Mouse (Mus musculus) CH12.LX (cell line): ENCODE measurements around the gene Nbea. TPM values are rescaled to one million over a fixed set of nuclear protein-coding genes. Genes with fewer than 3 reads are reported as not detected.

Source experiments
- DNase-seq: peaks from one replicate; pipeline ENCODE4 v3.0.0-alpha.2; 2013; ENCODE audit errors: extremely low read depth
- H3K27ac ChIP-seq: 2 replicates; pipeline ENCODE4 v1.5.1; 2012; ENCODE audit warnings: low read depth, mild to moderate bottlenecking, control low read depth, moderate library complexity; ENCODE audit not compliant: insufficient read depth
- H3K27me3 ChIP-seq: replicated peaks from 2 replicates; pipeline ENCODE3; 2012; ENCODE audit warnings: inconsistent platforms
- H3K36me3 ChIP-seq, 2 experiments: replicated peaks in 1 of 2; 2 replicates each; pipeline versions ENCODE3 to v1.6.1; 2012; ENCODE audit warnings: inconsistent platforms in 1 of 2, low read length in 1 of 2, mild to moderate bottlenecking in 1 of 2, mixed read lengths in 1 of 2, moderate library complexity in 1 of 2; ENCODE audit not compliant: control insufficient read depth in 1 of 2, insufficient read depth in 1 of 2
- H3K4me1 ChIP-seq, 2 experiments: 2 replicates each; pipeline ENCODE4 v1.6.1; 2012; ENCODE audit warnings: inconsistent platforms in 1 of 2, moderate library complexity in 1 of 2; ENCODE audit not compliant: insufficient read depth in 2 of 2, control insufficient read depth in 1 of 2
- H3K4me2 ChIP-seq: 2 replicates; pipeline ENCODE4 v1.6.1; 2012; ENCODE audit warnings: low read depth, mild to moderate bottlenecking, control low read depth; ENCODE audit not compliant: poor library complexity, insufficient read depth, severe bottlenecking
- H3K4me3 ChIP-seq, 3 experiments: fragments of 150-350 bp in 1 of 3; sonication (generic) in 1 of 3; replicated peaks in 1 of 3; 2 replicates each; pipeline versions ENCODE3 to v1.5.1; 2011 to 2012; ENCODE audit warnings: low read depth in 2 of 3, low read length in 2 of 3, mild to moderate bottlenecking in 2 of 3, moderate library complexity in 2 of 3, control low read depth in 1 of 3, improper control_type of control experiment in 1 of 3, inconsistent platforms in 1 of 3, mixed read lengths in 1 of 3; ENCODE audit not compliant: poor library complexity in 1 of 3
- H3K79me2 ChIP-seq: replicated peaks from 2 replicates; pipeline ENCODE4 v1.6.1; 2012; ENCODE audit warnings: mild to moderate bottlenecking, moderate library complexity; ENCODE audit not compliant: control insufficient read depth, poor library complexity, insufficient read depth, severe bottlenecking; ENCODE audit errors: extremely low read depth
- H3K9ac ChIP-seq: 2 replicates; pipeline ENCODE4 v1.6.1; 2012; ENCODE audit warnings: low read depth, mild to moderate bottlenecking, control low read depth, moderate library complexity; ENCODE audit not compliant: insufficient read depth
- H3K9me3 ChIP-seq: replicated peaks from 2 replicates; pipeline ENCODE3; 2012; ENCODE audit warnings: low read length, inconsistent platforms, mixed read lengths
- CHD1 ChIP-seq: IDR thresholded peaks from 2 replicates; pipeline ENCODE4 v1.6.1; 2012; ENCODE audit warnings: low read depth, low read length, improper control_type of control experiment, inconsistent platforms
- E2F4 ChIP-seq: IDR thresholded peaks from 2 replicates; pipeline ENCODE4 v1.6.1; 2011; ENCODE audit warnings: low read depth, low read length, improper control_type of control experiment; ENCODE audit not compliant: insufficient replicate concordance
- EP300 ChIP-seq: IDR thresholded peaks from 2 replicates; pipeline ENCODE4 v1.6.1; 2011; ENCODE audit warnings: low read length, improper control_type of control experiment
- ETS1 ChIP-seq: conservative IDR thresholded peaks from 2 replicates; pipeline ENCODE4 v1.6.1; 2012; ENCODE audit warnings: low read depth, mild to moderate bottlenecking, inconsistent platforms, low read length, improper control_type of control experiment, moderate library complexity
- HCFC1 ChIP-seq: IDR thresholded peaks from 2 replicates; pipeline ENCODE4 v1.6.1; 2012; ENCODE audit warnings: low read depth, mild to moderate bottlenecking, inconsistent platforms, low read length, improper control_type of control experiment
- IRF4 ChIP-seq: IDR thresholded peaks from 2 replicates; pipeline ENCODE4 v1.6.1; 2014; ENCODE audit warnings: low read depth, mild to moderate bottlenecking, inconsistent platforms, low read length, improper control_type of control experiment
- JUN ChIP-seq: IDR thresholded peaks from 2 replicates; pipeline ENCODE4 v1.6.1; 2011; ENCODE audit warnings: low read depth, mild to moderate bottlenecking, low read length, improper control_type of control experiment, moderate library complexity; ENCODE audit not compliant: insufficient read depth
- MAX ChIP-seq: IDR thresholded peaks from 2 replicates; pipeline ENCODE4 v1.6.1; 2011; ENCODE audit warnings: low read length, improper control_type of control experiment
- MAZ ChIP-seq: IDR thresholded peaks from 2 replicates; pipeline ENCODE4 v1.6.1; 2012; ENCODE audit warnings: low read depth, mild to moderate bottlenecking, inconsistent platforms, low read length, improper control_type of control experiment, moderate library complexity
- MEF2A ChIP-seq: IDR thresholded peaks from 2 replicates; pipeline ENCODE4 v1.6.1; 2014; ENCODE audit warnings: low read depth, mild to moderate bottlenecking, inconsistent platforms, low read length, improper control_type of control experiment, borderline replicate concordance
- MYC ChIP-seq: IDR thresholded peaks from 2 replicates; pipeline ENCODE4 v1.6.1; 2011; ENCODE audit warnings: low read depth, mild to moderate bottlenecking, improper control_type of control experiment, low read length
- NELFE ChIP-seq: IDR thresholded peaks from 2 replicates; pipeline ENCODE4 v1.6.1; 2011; ENCODE audit warnings: low read depth, low read length, improper control_type of control experiment
- POLR2A ChIP-seq: IDR thresholded peaks from 2 replicates; pipeline ENCODE4 v1.6.1; 2011; ENCODE audit warnings: low read depth, mild to moderate bottlenecking, improper control_type of control experiment, low read length
- POLR2AphosphoS2 ChIP-seq: IDR thresholded peaks from 2 replicates; pipeline ENCODE4 v1.6.1; 2011; ENCODE audit warnings: low read depth, low read length, improper control_type of control experiment
- RCOR1 ChIP-seq: conservative IDR thresholded peaks from 2 replicates; pipeline ENCODE4 v1.6.1; 2012; ENCODE audit warnings: low read depth, mild to moderate bottlenecking, inconsistent platforms, low read length, improper control_type of control experiment
- SIN3A ChIP-seq: IDR thresholded peaks from 2 replicates; pipeline ENCODE4 v1.6.1; 2012; ENCODE audit warnings: low read length, improper control_type of control experiment, inconsistent platforms
- SMC3 ChIP-seq: IDR thresholded peaks from 2 replicates; pipeline ENCODE4 v1.6.1; 2011; ENCODE audit warnings: low read depth, low read length, improper control_type of control experiment
- USF1 ChIP-seq: IDR thresholded peaks from 2 replicates; pipeline ENCODE4 v1.6.1; 2014; ENCODE audit warnings: low read depth, mild to moderate bottlenecking, inconsistent platforms, low read length, improper control_type of control experiment
- ZC3H11A ChIP-seq: IDR thresholded peaks from 2 replicates; pipeline ENCODE4 v1.6.1; 2012; ENCODE audit warnings: low read depth, mild to moderate bottlenecking, inconsistent platforms, low read length, improper control_type of control experiment
- ZNF384 ChIP-seq: IDR thresholded peaks from 2 replicates; pipeline ENCODE4 v1.6.1; 2012; ENCODE audit warnings: low read depth, low read length, improper control_type of control experiment, inconsistent platforms
- dilution Hi-C: fragments of 300-500 bp; cut with MboI; formaldehyde crosslinking; loops from 2 replicates; pipeline ENCODE4 v1.14.3; 2020; ENCODE audit warnings: low sequenced_read_pairs; ENCODE audit not compliant: extremely low pct_unique_long_range_greater_than_20kb, extremely low pct_ligation_motif_present
- in situ Hi-C: fragments of 300-500 bp; cut with MboI; formaldehyde crosslinking; loops from 3 replicates; pipeline ENCODE4 v1.14.3; 2019; ENCODE audit warnings: low sequenced_read_pairs, low pct_ligation_motif_present, low pct_unique_long_range_greater_than_20kb, mixed read lengths
- polyA plus RNA-seq: library from polyadenylated mRNA; unstranded; fragments of >175 nt; gene quantifications from 2 replicates; pipeline ENCODE4 v1.2.1, GENCODE M21; 2012; ENCODE audit warnings: low read depth; ENCODE audit not compliant: insufficient read length
- total RNA-seq, 2 experiments: library from RNA; depleted of rRNA; stranded (reverse); fragments of 300-350 nt in 1 of 2; fragments of >200 nt in 1 of 2; gene quantifications; 2 replicates each; pipeline ENCODE4 v1.2.3; 2012 to 2014

Nbea gene
- total and polyA plus RNA-seq, 3 experiments: 0.04 TPM; not detected in 2

DNA sequence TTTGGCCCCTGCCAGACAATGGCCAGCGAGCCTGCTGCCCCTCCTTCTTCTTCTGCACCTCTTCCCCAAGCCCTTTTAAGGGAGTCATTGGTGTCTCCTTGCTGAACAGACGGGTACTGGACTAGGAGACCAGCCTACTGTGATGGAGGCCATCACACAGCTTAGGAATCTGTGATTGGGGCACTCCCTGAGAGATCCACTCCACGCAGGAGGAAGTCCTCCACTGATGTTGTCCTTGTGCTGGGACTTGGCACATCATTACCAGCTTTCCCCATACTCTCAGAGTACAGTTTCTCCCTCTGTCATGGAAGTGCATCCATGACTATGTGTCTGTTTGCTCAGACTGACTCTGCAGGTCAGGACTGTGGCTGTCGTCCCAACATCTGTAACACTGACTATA is 531.6 kb downstream of the Nbea start:
- dilution Hi-C loops: no loop called here
- H3K79me2 ChIP-seq: no peaks in the 10 kb centered on the region
- TF ChIP-seq NELFE (no peak), RCOR1 (no peak), ZNF384 (no peak), SMC3 (no peak), HCFC1 (no peak), EP300 (no peak)
- no peaks in the 10 kb centered on the region for H3K36me3 ChIP-seq
- no peak for DNase-seq
- no peak overlapping the region for H3K9ac ChIP-seq
- H3K9me3 ChIP-seq: peaks cover 75% of the 10 kb centered on the region
- no peak overlapping the region for H3K27ac ChIP-seq
- H3K4me2 ChIP-seq: no peak overlapping the region
- H3K27me3 ChIP-seq: no peaks in the 10 kb centered on the region
- in situ Hi-C loops: no loop called here
- no peak overlapping the region for H3K4me3 ChIP-seq
- H3K4me1 ChIP-seq: no peaks in the 10 kb centered on the region

DNA sequence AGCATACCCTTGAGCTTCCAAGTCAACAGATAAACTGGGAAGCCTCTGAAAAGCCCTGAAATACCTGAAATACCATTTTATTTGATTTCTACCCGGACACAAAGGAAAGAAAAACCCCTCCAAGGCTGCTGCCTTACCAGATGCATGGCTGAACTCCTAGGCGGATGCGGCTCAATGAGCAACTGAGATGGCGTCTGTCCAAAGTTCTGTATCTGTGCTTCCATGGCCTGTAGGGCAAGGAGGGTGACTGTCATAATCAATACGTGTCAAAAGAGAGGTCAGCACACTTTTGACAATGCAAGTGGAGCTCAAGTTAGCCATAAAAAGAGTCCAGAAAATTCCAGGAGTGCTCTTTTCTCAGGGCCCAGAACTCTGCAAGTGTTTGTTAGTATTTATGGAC is 534.0 kb downstream of the Nbea start:
- dilution Hi-C loops (no loop called here), in situ Hi-C loops (no loop called here)
- H3K36me3 ChIP-seq: no peaks in the 10 kb centered on the region
- peaks cover 77% of the 10 kb centered on the region for H3K9me3 ChIP-seq
- H3K4me2 ChIP-seq: no peak overlapping the region
- H3K79me2 ChIP-seq: no peaks in the 10 kb centered on the region
- TF ChIP-seq MAX (no peak), POLR2AphosphoS2 (no peak), IRF4 (no peak), USF1 (no peak)
- no peak overlapping the region for H3K9ac ChIP-seq
- no peak for DNase-seq
- H3K4me3 ChIP-seq: no peak overlapping the region
- H3K4me1 ChIP-seq: no peaks in the 10 kb centered on the region
- no peaks in the 10 kb centered on the region for H3K27me3 ChIP-seq
- no peak overlapping the region for H3K27ac ChIP-seq

DNA sequence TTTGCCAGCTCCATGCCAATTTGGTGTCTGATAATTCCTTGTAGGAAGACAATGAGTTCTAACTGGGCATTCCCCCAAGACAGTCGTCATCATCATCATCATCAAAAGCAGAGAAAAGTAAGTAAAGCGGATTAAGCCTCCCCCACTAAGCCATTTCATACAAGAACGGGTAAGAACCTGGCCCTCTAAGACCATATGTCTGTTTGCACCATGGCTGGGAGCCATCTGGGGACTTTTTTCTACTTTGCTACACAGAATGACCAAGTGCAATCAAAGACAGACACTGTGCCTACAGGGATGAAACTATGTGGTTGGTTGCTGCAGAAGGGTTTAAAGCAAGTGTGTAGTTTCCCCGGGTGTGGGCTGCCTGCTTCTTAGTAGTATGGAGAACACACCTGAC is 535.2 kb downstream of the Nbea start:
- H3K9ac ChIP-seq: no peak overlapping the region
- in situ Hi-C loops (no loop called here), dilution Hi-C loops (no loop called here)
- no peaks in the 10 kb centered on the region for H3K27me3 ChIP-seq
- no peak for TF ChIP-seq POLR2A
- TF ChIP-seq NELFE: no peak
- TF ChIP-seq ZNF384: no peak
- TF ChIP-seq E2F4: no peak
- TF ChIP-seq MEF2A: no peak
- no peak for TF ChIP-seq EP300
- TF ChIP-seq MAZ: no peak
- TF ChIP-seq ZC3H11A: no peak
- no peak for TF ChIP-seq JUN
- no peak for TF ChIP-seq SMC3
- no peak for TF ChIP-seq HCFC1
- no peak for TF ChIP-seq MAX
- no peak for TF ChIP-seq ETS1
- TF ChIP-seq CHD1: no peak
- no peak for TF ChIP-seq SIN3A
- TF ChIP-seq MYC: no peak
- H3K4me3 ChIP-seq: no peak overlapping the region
- H3K36me3 ChIP-seq: no peaks in the 10 kb centered on the region
- no peak overlapping the region for H3K4me2 ChIP-seq
- peaks cover 77% of the 10 kb centered on the region for H3K9me3 ChIP-seq
- DNase-seq: no peak
- H3K79me2 ChIP-seq: no peaks in the 10 kb centered on the region
- no peak overlapping the region for H3K27ac ChIP-seq
- H3K4me1 ChIP-seq: no peaks in the 10 kb centered on the region
